Comparison of ENCODE assay signal across 12 mouse cellular contexts in the genomic region with DNA sequence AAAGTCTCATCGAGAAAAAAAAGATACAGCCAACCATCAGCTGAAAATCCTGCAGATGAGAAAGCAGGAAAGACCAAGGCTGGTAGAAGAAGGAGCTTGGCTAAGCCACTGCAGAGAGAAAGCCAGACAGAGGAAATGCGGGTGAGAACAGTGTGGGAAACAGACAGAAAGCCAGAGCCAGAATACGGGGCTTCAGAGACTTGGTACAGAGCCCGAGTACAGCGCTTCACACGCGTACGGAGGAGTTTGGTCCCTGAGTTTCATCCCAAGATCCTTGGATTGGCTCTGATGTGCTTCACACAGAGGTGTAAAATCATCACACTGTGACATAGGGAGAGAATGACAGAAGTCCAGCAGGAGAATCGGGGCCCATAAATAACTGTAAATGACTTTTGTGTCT.
DNase-seq lines count a peak whose midpoint lies in the region; ATAC-seq lines count a peak whose summit lies in the region.
"Had no signal": no experiment of that assay in that cellular context is flagged by ENCODE, and none has a peak within 500 bp of the region (broad histone marks: within the 10 kb centered on the region; RNA-seq: fewer than 3 reads in every experiment).

No protein-coding gene starts in this region.

- no peak for DNase-seq in heart, postnatal 25 days (ENCODE audit: low spot score)
- no peak for DNase-seq in kidney, postnatal 25 days
- no peak for DNase-seq in neural tube, embryonic 10.5 days (ENCODE audit: extremely low spot score, low spot score)
- DNase-seq in ovary, postnatal 14 days (ENCODE audit: low spot score) = no peak
- DNase-seq: cerebellum, adult 8-10 months; thymus, postnatal 4 days had no signal

- no peaks in the 10 kb centered on the region for H3K27me3 ChIP-seq in heart, embryonic 11.5 days (ENCODE audit: control insufficient read depth, insufficient read depth, low read length)
- no peaks in the 10 kb centered on the region for H3K27me3 ChIP-seq in kidney, embryonic 15.5 days
- H3K27me3 ChIP-seq in neural tube, embryonic 12.5 days (replicated peaks) = no peaks in the 10 kb centered on the region
- H3K27me3 ChIP-seq: embryonic facial prominence, embryonic 12.5 days had no signal

- H3K36me3 ChIP-seq in heart, embryonic 11.5 days (ENCODE audit: control insufficient read depth, insufficient read depth, low read length) = no peaks in the 10 kb centered on the region
- no peaks in the 10 kb centered on the region for H3K36me3 ChIP-seq in kidney, embryonic 15.5 days
- H3K36me3 ChIP-seq in neural tube, embryonic 12.5 days = no peaks in the 10 kb centered on the region
- H3K36me3 ChIP-seq: embryonic facial prominence, embryonic 12.5 days; limb, embryonic 10.5 days had no signal

- no peak overlapping the region for H3K4me3 ChIP-seq in heart, embryonic 11.5 days (ENCODE audit: low read depth, low read length)
- H3K4me3 ChIP-seq in kidney, embryonic 15.5 days (replicated peaks) = peak overlapping the region; percentile 9
- H3K4me3 ChIP-seq in neural tube, embryonic 12.5 days = no peak overlapping the region
- H3K4me3 ChIP-seq: embryonic facial prominence, embryonic 12.5 days; limb, embryonic 10.5 days had no signal

- ATAC-seq in heart, embryonic 11.5 days (replicated peaks; ENCODE audit: insufficient number of reproducible peaks, low FRiP score, low TSS enrichment) = no peak
- no peak for ATAC-seq in kidney, embryonic 15.5 days (replicated peaks; ENCODE audit: low FRiP score)
- ATAC-seq in neural tube, embryonic 12.5 days (ENCODE audit: low FRiP score, low read depth) = no peak

- WGBS in heart, embryonic 11.5 days (ENCODE audit: insufficient replicate concordance) = 82% methylated on average over 9 of the region's 9 CpGs
- WGBS in kidney, embryonic 15.5 days = 32% methylated on average over 9 of the region's 9 CpGs
- 61% methylated on average over 9 of the region's 9 CpGs for WGBS in neural tube, embryonic 12.5 days

- peaks cover 8% of the 10 kb centered on the region; the same call in 1 of the 2 replicates for H3K4me1 ChIP-seq in heart, embryonic 11.5 days (ENCODE audit: control insufficient read depth, insufficient read depth, low read length)
- H3K4me1 ChIP-seq in kidney, embryonic 15.5 days = no peaks in the 10 kb centered on the region
- no peaks in the 10 kb centered on the region for H3K4me1 ChIP-seq in neural tube, embryonic 12.5 days
- H3K4me1 ChIP-seq: embryonic facial prominence, embryonic 12.5 days; limb, embryonic 10.5 days had no signal

- 0 out of 2 replicates have a peak overlapping the region, but pooled peaks have one; percentile 16 for H3K9ac ChIP-seq in heart, embryonic 11.5 days (ENCODE audit: low read depth, low read length)
- no peak overlapping the region for H3K9ac ChIP-seq in kidney, embryonic 15.5 days
- no peak overlapping the region for H3K9ac ChIP-seq in neural tube, embryonic 12.5 days
- H3K9ac ChIP-seq: embryonic facial prominence, embryonic 12.5 days; liver, embryonic 14.5 days had no signal

- H3K9me3 ChIP-seq in heart, embryonic 11.5 days (replicated peaks; ENCODE audit: control insufficient read depth, low read length) = no peaks in the 10 kb centered on the region
- H3K9me3 ChIP-seq in kidney, embryonic 15.5 days (replicated peaks) = no peaks in the 10 kb centered on the region
- H3K9me3 ChIP-seq in neural tube, embryonic 12.5 days = no peaks in the 10 kb centered on the region
- H3K9me3 ChIP-seq: embryonic facial prominence, embryonic 12.5 days; limb, embryonic 10.5 days had no signal

- H3K27ac ChIP-seq in heart, embryonic 11.5 days (ENCODE audit: low read depth, low read length) = peak overlapping the region; percentile 71
- no peak overlapping the region for H3K27ac ChIP-seq in kidney, embryonic 15.5 days
- no peak overlapping the region for H3K27ac ChIP-seq in neural tube, embryonic 12.5 days
- H3K27ac ChIP-seq: embryonic facial prominence, embryonic 12.5 days; limb, embryonic 10.5 days; liver, embryonic 14.5 days had no signal

- H3K4me2 ChIP-seq in heart, embryonic 11.5 days = no peak overlapping the region
- peak overlapping the region; percentile 43 for H3K4me2 ChIP-seq in kidney, embryonic 15.5 days
- 0 out of 2 replicates have a peak overlapping the region, but pooled peaks have one; percentile 7 for H3K4me2 ChIP-seq in neural tube, embryonic 12.5 days (replicated peaks)
- H3K4me2 ChIP-seq: embryonic facial prominence, embryonic 12.5 days had no signal

- intact Hi-C loops in heart, postnatal 25 days (cut with DNase I) = no loop called here
